Mouse (Mus musculus) liver, adult 2 months (tissue): ENCODE measurements around the gene Plxnd1.

Source experiments
- CTCF ChIP-seq: fragments of 200-500 bp; IDR thresholded peaks from 2 replicates; pipeline ENCODE4 v1.5.1; 2011; ENCODE audit warnings: low read depth, low read length, control low read depth
- POLR2A ChIP-seq: fragments of 200-500 bp; IDR thresholded peaks from 2 replicates; pipeline ENCODE4 v1.6.1; 2011; ENCODE audit warnings: low read length, control low read depth; ENCODE audit not compliant: insufficient read depth; ENCODE audit errors: extremely low read depth

DNA sequence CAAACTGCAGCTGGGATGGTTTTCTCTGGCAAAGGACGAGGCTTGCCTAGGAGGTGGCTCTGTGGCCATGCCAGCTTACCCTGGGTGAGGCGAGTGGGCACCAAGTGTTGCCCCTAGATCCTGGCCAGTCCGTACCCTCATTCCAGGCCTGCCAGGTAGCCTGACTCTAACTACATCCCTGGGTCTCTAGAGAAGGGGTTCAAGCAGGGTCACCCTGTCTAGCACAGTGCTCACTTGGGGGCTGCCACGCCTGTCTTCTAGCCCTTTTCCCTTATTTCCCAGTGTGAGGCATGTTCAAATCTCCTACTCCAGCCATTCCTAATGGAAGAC is 11.1 kb upstream of the Plxnd1 start:
- TF ChIP-seq CTCF (no peak), POLR2A (no peak)
